Mouse (Mus musculus): ENCODE data around the gene Gpx7. TPM values are rescaled to one million over a fixed set of nuclear protein-coding genes. Genes with fewer than 3 reads are reported as not detected.
"Not testable (repeated sequence)": the region's sequence is repeated elsewhere in the genome, so short reads cannot be mapped to it uniquely, and the experiment has no call there.

The Gpx7 gene
- polyA plus RNA-seq, 1 experiment from 2014 or later, result 26.5 TPM

GRCm38 (mm10) chr4:108362321-108363261 is 44.2 kb downstream of the Gpx7 start:
- Histone ChIP-seq H3K36me3 (ENCODE audit: control insufficient read depth, insufficient read depth, low read length) (no peaks in the 10 kb centered on the region), H3K27ac (ENCODE audit: low read length) (peak overlapping the region; percentile 51; the same call in 1 of the 2 replicates), H3K9me3 (replicated peaks; ENCODE audit: control insufficient read depth, low read length, poor library complexity, severe bottlenecking) (no peaks in the 10 kb centered on the region), H3K4me2 (ENCODE audit: low read length) (no peak overlapping the region; the same call in 1 of the 2 replicates), H3K27me3 (ENCODE audit: control insufficient read depth, insufficient read depth, low read depth, low read length) (no peaks in the 10 kb centered on the region), H3K4me3 (ENCODE audit: low read depth, low read length) (no peak overlapping the region), H3K9ac (ENCODE audit: low read depth, low read length) (no peak overlapping the region), H3K4me1 (ENCODE audit: control insufficient read depth, insufficient read depth, low read length) (peaks cover 41% of the 10 kb centered on the region)
- no peak for ATAC-seq
- 4% methylated on average over 18 of the region's 18 CpGs for WGBS

GRCm38 (mm10) chr4:108360136-108361055 is 46.4 kb downstream of the Gpx7 start:
- Histone ChIP-seq H3K9ac (ENCODE audit: low read depth, low read length) (peak overlapping the region; percentile 54; the same call in 1 of the 2 replicates), H3K9me3 (replicated peaks; ENCODE audit: control insufficient read depth, low read length, poor library complexity, severe bottlenecking) (no peaks in the 10 kb centered on the region), H3K36me3 (ENCODE audit: control insufficient read depth, insufficient read depth, low read length) (no peaks in the 10 kb centered on the region), H3K4me1 (ENCODE audit: control insufficient read depth, insufficient read depth, low read length) (peaks cover 41% of the 10 kb centered on the region), H3K27ac (ENCODE audit: low read length) (peak overlapping the region; percentile 97), H3K27me3 (ENCODE audit: control insufficient read depth, insufficient read depth, low read depth, low read length) (no peaks in the 10 kb centered on the region), H3K4me2 (ENCODE audit: low read length) (peak overlapping the region; percentile 47), H3K4me3 (ENCODE audit: low read depth, low read length) (no peak overlapping the region)
- WGBS, result 4% methylated on average over 28 of the region's 28 CpGs
- peak; percentile 92 for ATAC-seq

- Histone ChIP-seq H3K4me2 (ENCODE audit: low read length) (no peak overlapping the region), H3K36me3 (ENCODE audit: control insufficient read depth, insufficient read depth, low read length) (no peaks in the 10 kb centered on the region), H3K4me1 (ENCODE audit: control insufficient read depth, insufficient read depth, low read length) (peaks cover 39% of the 10 kb centered on the region), H3K27ac (ENCODE audit: low read length) (peak overlapping the region; percentile 97), H3K9me3 (replicated peaks; ENCODE audit: control insufficient read depth, low read length, poor library complexity, severe bottlenecking) (no peaks in the 10 kb centered on the region), H3K4me3 (ENCODE audit: low read depth, low read length) (no peak overlapping the region), H3K27me3 (ENCODE audit: control insufficient read depth, insufficient read depth, low read depth, low read length) (no peaks in the 10 kb centered on the region), H3K9ac (ENCODE audit: low read depth, low read length) (no peak overlapping the region)
- WGBS, result 9% methylated on average over 4 of the region's 4 CpGs
- no peak for ATAC-seq
These were observed 48.3 kb downstream of the Gpx7 start for GRCm38 (mm10) chr4:108358498-108358897.

- Histone ChIP-seq H3K27ac (ENCODE audit: low read length) (no peak overlapping the region), H3K4me1 (ENCODE audit: control insufficient read depth, insufficient read depth, low read length) (peaks cover 29% of the 10 kb centered on the region), H3K4me3 (ENCODE audit: low read depth, low read length) (no peak overlapping the region), H3K9me3 (replicated peaks; ENCODE audit: control insufficient read depth, low read length, poor library complexity, severe bottlenecking) (no peaks in the 10 kb centered on the region), H3K36me3 (ENCODE audit: control insufficient read depth, insufficient read depth, low read length) (no peaks in the 10 kb centered on the region), H3K9ac (ENCODE audit: low read depth, low read length) (no peak overlapping the region), H3K27me3 (ENCODE audit: control insufficient read depth, insufficient read depth, low read depth, low read length) (no peaks in the 10 kb centered on the region), H3K4me2 (ENCODE audit: low read length) (no peak overlapping the region)
- WGBS, result 96% methylated on average over 8 of the region's 8 CpGs
- ATAC-seq, result no peak
These were observed 49.3 kb downstream of the Gpx7 start for GRCm38 (mm10) chr4:108357458-108357857.

- H3K9ac ChIP-seq (ENCODE audit: low read depth, low read length); H3K4me1 ChIP-seq (ENCODE audit: control insufficient read depth, insufficient read depth, low read length); H3K27ac ChIP-seq (ENCODE audit: low read length); ATAC-seq; H3K27me3 ChIP-seq (ENCODE audit: control insufficient read depth, insufficient read depth, low read depth, low read length); H3K4me2 ChIP-seq (ENCODE audit: low read length); H3K9me3 ChIP-seq (replicated peaks; ENCODE audit: control insufficient read depth, low read length, poor library complexity, severe bottlenecking); H3K4me3 ChIP-seq (ENCODE audit: low read depth, low read length); H3K36me3 ChIP-seq (ENCODE audit: control insufficient read depth, insufficient read depth, low read length): not testable (repeated sequence)
These were observed 53.2 kb downstream of the Gpx7 start for GRCm38 (mm10) chr4:108353591-108353990.

GRCm38 (mm10) chr4:108350819-108351218 is 55.9 kb downstream of the Gpx7 start:
- Histone ChIP-seq H3K4me2 (ENCODE audit: low read length) (no peak overlapping the region), H3K9me3 (replicated peaks; ENCODE audit: control insufficient read depth, low read length, poor library complexity, severe bottlenecking) (no peaks in the 10 kb centered on the region), H3K36me3 (ENCODE audit: control insufficient read depth, insufficient read depth, low read length) (no peaks in the 10 kb centered on the region), H3K27me3 (ENCODE audit: control insufficient read depth, insufficient read depth, low read depth, low read length) (no peaks in the 10 kb centered on the region), H3K27ac (ENCODE audit: low read length) (peak overlapping the region; percentile 17; the same call in 1 of the 2 replicates), H3K9ac (ENCODE audit: low read depth, low read length) (no peak overlapping the region), H3K4me3 (ENCODE audit: low read depth, low read length) (no peak overlapping the region), H3K4me1 (ENCODE audit: control insufficient read depth, insufficient read depth, low read length) (peaks cover 3% of the 10 kb centered on the region; the same call in 1 of the 2 replicates)
- ATAC-seq, result peak; percentile 26; the same call in 1 of the 2 replicates
- WGBS, result 14% methylated on average over 8 of the region's 8 CpGs

Other genes starting within 250 kb of the Gpx7 start
- gene Echdc2, start 241.5 kb downstream of the Gpx7 start, polyA plus RNA-seq (2015; fragmentation: Nextera tagmentation; extraction: Ambion mirVana), result 7.8 and 9.5 TPM in 2 replicates
- gene Zyg11a, start 188.9 kb downstream of the Gpx7 start, polyA plus RNA-seq (2015; fragmentation: Nextera tagmentation; extraction: Ambion mirVana), result not detected in 2 replicates
- gene Zyg11b, start 105.9 kb downstream of the Gpx7 start, polyA plus RNA-seq (2015; fragmentation: Nextera tagmentation; extraction: Ambion mirVana), result 37.0 and 38.3 TPM in 2 replicates
- 46.8 and 58.5 TPM in 2 replicates for gene Coa7, start 78.8 kb downstream of the Gpx7 start, polyA plus RNA-seq (2015; fragmentation: Nextera tagmentation; extraction: Ambion mirVana)
- 6.8 and 6.9 TPM in 2 replicates for gene Shisal2a, start 23.6 kb downstream of the Gpx7 start, polyA plus RNA-seq (2015; fragmentation: Nextera tagmentation; extraction: Ambion mirVana)
- 50.9 and 58.4 TPM in 2 replicates for gene Tut4, start 52.5 kb upstream of the Gpx7 start, polyA plus RNA-seq (2015; fragmentation: Nextera tagmentation; extraction: Ambion mirVana)
- 78.0 and 79.8 TPM in 2 replicates for gene Prpf38a, start 172.4 kb upstream of the Gpx7 start, polyA plus RNA-seq (2015; fragmentation: Nextera tagmentation; extraction: Ambion mirVana)
- 1.2 and 1.6 TPM in 2 replicates for gene Orc1, start 172.5 kb upstream of the Gpx7 start, polyA plus RNA-seq (2015; fragmentation: Nextera tagmentation; extraction: Ambion mirVana)
- gene Cc2d1b, start 213.0 kb upstream of the Gpx7 start, polyA plus RNA-seq (2015; fragmentation: Nextera tagmentation; extraction: Ambion mirVana), result 19.3 and 21.0 TPM in 2 replicates